Mouse (Mus musculus): ENCODE results near the gene Camk2n1. TPM values are rescaled to one million over a fixed set of nuclear protein-coding genes. Genes with fewer than 3 reads are reported as not detected.

Gene Camk2n1
- total RNA-seq, 1 experiment from 2014 or later = not detected

DNA sequence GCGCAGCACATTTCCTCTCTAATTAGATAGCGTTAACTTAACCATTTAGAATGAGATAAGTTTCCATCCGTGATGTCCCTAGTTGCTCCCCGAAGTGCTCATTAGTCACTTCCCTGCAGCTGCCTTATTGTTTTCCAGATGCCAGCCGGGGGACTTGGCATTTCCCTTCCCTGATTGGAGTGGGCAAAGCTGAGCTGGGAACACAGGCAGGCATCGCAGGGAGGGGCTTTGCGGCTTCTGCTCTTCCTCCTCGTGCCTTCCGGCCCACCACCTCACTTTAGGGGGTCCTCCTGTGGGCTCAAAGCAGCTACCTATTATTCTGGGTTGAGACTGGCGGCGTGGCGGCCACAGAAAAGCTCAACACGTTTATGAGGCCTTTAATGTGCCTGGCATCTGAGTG is 7.1 kb upstream of the Camk2n1 start:
- ATAC-seq (replicated peaks; ENCODE audit: low read depth, poor library complexity, severe bottlenecking) = no peak

DNA sequence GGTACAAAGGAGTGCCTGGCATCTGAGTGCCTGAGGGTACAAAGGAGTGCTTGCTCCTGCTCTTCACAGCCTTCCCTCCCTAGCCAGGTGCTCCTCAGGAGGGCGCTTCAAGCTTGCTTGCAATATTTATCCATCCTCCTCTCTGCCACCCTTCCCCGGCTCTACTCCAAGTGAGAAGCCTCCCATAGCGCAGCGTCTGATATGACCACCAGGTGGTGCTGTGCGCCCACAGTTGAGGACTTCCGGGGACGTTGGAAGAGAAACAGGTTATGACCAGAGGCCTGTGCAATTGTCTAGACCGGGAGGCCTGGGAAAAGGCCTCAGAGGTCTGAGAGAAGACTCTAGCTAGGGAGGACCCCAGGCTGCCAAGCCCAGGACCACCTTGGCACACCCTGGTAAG is 6.7 kb upstream of the Camk2n1 start:
- peak; percentile 94 for ATAC-seq (replicated peaks; ENCODE audit: low read depth, poor library complexity, severe bottlenecking)

DNA sequence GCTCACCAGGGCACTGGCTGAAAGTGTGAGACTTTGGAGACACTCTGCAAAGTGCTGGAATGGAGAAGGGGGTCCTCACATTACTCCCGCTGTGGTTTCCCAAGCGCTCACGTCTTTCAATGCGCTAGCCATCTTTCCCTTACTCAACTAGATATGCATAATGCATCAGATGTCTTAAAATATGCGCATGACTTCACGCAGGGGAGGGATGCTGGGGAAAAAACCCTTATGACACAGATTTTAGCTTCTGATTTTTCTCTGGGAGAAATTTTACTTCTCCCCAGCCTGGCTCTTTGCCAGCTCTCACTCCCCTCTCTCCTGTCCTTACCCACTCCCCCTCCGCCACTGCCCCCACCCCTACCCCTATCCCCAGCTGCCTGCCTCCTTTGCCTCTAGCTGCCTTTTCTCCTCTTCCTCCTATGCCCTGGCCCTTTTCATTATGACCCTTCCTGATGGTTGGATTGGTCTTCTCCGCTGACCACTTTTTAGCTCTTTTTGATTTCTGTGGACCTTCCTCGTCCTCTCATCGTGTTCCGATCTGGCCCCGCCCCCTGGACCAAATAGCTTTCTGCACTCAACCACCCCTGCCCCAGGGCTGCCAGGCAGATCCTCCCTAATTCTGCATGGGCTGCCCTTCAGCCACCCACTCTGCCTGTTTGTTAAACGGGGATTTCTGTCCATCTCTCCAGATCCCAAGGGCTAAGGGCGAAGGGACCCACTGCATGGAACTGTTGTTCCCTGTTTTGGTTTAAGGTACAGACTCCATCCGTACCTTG is 6.1 kb upstream of the Camk2n1 start:
- ATAC-seq (replicated peaks; ENCODE audit: low read depth, poor library complexity, severe bottlenecking) = 0 out of 2 replicates have a peak, but pooled peaks have one; percentile 6

DNA sequence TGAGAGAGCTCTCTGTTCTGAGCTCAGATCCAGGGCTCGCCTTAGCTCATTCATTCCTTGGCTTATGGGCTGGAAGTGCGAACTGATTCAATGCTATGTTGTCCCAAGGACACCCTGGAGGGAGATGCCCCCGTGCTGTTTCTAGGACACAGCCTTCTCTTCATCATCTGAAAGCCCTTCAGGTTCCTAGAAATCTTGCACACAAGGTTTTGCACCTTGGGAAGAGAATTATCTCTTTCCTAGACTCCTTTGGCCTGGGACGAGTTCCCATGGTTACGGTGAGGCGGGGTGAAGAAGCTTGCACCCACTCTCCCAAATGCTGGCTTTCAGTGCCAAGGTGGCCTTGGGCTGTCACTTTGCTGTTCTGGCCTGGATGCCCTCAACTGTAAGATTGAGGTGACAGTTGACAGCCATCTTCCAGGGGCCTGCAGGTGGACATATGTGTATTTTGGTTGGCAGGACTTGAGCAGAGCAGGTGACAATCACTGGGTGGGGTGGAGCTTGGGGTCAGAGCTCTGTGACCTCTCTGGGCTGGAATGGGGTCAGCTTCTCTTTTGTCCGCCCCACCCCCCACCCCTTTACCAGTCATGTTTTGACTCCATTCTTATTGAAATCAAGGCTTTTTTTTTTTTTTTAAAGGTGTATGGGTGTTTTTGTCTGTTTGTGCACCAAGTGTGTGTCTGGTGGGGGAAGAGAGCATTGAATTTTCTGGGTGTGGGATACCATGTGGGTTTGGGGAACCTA is 5.1 kb upstream of the Camk2n1 start:
- no peak for ATAC-seq (replicated peaks; ENCODE audit: low read depth, poor library complexity, severe bottlenecking)

DNA sequence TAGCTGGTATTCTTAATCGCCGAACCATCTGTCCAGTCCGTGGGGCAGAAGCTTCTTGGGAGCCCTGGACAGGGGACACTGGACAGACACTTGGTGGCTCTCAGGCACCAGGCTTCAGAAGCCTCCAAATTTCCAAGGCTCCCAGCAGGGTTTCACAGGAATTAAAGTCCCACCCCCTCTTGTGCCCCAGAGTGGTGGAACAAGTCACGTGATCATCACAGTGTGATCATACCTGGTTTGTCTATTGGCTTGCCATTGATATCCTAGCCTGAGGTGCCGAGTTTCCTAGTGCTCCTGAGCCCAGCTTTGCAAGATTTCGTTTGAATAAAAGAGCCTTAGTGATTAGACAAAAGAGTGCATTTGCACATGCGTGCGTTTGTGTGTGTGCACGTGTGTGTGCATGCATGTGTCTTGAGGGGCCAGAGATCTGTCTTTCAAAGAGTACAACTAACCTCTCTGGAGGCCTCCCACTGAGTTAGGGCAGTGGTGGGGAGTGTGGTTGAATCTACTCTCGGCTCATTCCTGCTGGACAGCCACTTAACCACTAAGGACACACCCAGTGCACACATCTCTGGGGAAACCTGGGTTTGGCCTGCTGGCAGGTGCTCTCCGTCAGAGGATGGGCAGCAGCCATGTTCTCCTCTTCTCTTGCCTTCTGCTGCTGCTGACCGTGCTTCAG is 4.3 kb upstream of the Camk2n1 start:
- ATAC-seq (replicated peaks; ENCODE audit: low read depth, poor library complexity, severe bottlenecking) = no peak

DNA sequence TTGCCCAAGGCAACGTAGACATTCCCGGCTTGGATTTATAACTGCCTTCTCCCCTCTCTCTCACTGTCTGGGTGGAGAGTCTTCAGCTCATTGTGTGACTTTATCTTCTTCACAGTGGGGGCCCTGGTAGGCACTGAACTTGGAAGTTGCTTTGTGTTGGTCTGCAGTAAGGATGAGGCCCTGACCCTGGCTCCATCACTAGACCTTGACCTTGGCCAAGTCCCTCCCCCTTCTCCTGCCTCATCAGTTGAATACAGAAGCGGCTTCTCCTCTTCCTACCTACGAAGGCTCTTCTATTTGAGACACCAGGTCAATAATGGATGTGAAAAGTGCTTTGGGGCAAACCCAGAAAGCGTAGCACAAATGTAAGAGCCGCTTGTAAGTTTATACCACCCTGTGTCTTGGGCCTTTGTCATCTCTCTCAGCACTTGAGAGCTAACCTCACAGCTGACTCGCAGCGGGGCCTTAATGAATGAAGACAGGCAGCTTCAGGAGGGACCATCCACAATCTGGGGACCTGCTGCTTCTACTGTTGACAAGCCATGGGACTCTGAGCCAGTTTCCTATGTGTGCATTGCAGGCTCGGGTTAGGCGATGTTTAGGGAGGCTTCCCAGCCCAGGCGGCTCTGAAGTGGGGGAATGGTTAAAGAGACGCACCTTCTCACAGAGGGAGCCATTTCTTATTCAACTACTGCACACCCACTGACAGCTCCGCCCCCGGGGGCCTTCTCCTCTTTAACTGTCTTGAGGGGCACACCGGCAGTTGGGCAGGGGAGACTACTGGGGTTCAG is 1.6 kb upstream of the Camk2n1 start:
- no peak for ATAC-seq (replicated peaks; ENCODE audit: low read depth, poor library complexity, severe bottlenecking)

DNA sequence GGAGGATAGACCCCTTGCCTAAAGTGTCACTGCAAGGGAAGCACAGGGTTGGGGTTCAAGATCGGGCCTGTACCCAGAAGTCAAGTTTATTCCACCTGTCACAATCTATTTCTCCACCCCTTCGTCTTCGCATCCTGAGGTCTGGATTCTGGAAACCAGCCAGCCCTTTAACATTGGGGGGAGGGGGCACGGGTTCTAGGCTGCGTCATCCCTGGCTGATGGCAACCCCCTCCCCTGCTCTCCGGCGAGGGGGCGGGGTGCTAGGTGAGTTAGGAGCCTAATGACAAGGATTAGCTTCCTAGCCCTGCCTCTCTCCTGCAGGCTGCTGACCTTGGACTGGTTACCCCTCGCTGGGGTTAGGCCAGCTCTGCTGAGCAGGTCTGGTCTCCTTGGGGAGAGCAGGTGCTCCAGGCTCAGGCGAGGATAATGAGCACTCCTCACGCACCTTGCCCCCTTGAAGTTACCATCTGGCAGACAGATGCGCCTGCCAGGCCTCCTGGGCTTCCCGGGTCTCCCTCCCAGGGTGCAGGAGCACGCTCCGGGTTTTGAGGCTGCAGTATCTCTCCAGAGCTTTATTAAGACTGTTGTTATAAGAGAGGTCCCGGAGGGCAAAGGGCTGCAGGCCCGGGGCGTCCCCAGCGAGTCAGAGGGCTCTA is 889 bp upstream of the Camk2n1 start:
- no peak for ATAC-seq (replicated peaks; ENCODE audit: low read depth, poor library complexity, severe bottlenecking)

DNA sequence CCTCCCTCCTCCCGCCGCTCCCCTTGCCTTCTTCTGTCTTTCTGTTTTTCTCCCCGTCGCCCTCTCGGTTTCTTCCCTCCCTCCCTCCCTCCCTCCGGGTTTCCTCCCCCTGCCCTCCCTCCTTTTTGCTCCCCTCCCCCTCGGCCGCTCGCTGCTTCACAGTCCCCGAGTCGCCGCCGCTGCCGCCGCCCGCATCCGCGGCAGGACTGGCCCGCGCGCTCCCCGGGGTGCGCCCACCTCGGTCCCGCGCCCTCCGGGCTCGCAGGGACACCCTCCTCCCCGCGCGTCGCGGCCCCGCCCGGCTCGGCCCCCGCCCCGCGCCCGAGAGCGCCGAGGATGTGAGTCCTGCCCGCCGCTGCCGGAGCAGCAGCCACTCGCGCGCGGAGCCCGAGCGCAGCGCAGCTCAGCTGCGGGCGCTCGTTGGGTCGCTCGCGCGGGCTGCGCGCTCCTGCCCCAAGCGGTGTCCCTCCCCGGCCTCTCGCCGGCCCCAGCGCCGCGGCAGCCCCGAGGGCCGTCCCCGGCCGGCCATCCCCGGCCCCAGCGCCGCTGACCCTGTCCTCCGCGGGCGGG is 542 bp downstream of the Camk2n1 start:
- ATAC-seq (replicated peaks; ENCODE audit: low read depth, poor library complexity, severe bottlenecking) = no peak

DNA sequence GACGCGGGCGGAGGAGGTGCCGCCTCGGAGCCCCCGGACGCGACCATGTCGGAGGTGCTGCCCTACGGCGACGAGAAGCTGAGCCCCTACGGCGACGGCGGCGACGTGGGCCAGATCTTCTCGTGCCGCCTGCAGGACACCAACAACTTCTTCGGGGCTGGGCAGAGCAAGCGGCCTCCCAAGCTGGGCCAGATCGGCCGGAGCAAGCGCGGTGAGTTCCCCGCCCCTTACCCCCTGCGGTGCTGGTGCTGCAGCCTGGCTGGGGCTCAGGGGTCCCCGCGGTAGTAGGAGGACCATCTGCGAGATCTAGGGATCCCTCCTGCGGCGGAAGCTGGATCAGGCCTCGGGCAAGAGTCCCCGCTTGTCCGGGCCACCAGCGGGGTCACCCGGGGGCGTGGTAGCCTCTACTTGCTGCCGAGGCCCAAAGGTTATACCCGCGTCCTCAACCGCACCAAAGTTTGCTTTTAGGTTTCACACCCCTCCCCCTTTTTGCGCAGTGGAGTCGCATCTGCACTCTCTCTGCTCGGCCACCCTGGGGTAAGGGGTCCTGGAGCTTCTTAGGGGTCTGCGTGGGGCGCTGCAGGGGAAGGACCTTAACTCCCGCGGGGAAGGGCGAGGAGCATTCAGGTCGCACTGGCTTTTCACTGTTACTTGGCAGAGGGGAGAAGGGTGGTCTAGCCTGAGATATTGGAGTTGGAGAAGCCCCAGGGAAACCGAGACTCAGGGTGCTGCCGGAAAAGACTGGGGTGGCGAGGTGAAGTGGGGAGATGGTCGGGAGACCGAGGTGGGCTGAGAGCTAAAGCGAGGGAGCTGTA is 1.2 kb downstream of the Camk2n1 start:
- no peak for ATAC-seq (replicated peaks; ENCODE audit: low read depth, poor library complexity, severe bottlenecking)

DNA sequence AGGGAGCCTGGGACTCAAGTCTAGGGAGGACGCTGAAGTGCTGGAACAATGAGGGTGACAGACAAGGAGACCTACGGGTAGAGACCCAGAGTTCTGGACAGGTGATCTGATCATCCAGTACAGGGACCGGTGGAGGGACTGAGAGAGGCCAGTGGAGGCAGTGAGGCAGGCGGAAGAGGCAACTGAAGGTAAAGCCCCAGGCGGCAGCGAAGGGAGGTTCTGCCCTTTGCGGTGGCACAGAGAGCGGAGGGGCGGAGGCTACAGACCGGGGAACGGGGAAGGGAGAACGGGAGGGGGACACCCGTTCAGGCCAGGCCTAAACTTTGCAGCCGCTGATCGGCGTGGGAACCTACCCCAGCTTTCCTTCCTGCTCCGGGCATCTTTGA is 1.8 kb downstream of the Camk2n1 start:
- ATAC-seq (replicated peaks; ENCODE audit: low read depth, poor library complexity, severe bottlenecking) = peak; percentile 53

DNA sequence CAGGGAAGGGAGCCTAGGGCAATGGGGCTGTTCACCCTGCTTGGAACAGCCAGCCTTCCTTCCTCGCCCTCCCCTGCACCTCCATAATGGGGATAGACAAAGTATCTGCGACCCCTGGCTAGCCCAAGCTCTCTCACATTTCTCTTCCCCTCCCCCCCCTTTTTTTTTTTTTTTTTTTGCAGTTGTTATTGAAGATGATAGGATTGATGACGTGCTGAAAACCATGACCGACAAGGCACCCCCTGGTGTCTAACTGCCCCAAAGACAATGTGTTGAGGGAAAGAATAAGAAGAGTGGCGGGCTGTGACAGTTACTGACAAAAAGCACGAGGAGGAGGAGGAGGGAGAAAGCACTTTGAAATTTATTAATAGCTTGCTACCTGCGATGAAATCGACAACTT is 2.4 kb downstream of the Camk2n1 start:
- no peak for ATAC-seq (replicated peaks; ENCODE audit: low read depth, poor library complexity, severe bottlenecking)

DNA sequence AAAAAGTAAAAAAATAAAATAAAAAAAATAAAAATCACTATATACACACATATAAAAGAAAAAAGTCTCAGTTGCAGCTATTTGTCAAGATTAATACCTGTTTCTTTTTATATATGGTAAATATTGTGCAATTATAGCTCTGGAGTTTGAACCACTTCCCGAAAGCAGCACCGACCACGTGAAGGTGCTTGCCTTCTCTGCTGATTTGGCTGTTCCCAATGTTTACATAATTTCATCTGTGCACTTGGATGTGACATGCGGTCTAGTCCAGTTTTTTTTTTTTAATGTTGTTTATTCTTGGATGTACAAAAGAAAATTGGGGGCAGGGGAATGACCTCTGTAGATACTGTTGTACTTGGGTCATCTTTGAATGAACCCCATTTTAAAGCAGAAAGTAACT is 3.0 kb downstream of the Camk2n1 start:
- ATAC-seq (replicated peaks; ENCODE audit: low read depth, poor library complexity, severe bottlenecking) = no peak

DNA sequence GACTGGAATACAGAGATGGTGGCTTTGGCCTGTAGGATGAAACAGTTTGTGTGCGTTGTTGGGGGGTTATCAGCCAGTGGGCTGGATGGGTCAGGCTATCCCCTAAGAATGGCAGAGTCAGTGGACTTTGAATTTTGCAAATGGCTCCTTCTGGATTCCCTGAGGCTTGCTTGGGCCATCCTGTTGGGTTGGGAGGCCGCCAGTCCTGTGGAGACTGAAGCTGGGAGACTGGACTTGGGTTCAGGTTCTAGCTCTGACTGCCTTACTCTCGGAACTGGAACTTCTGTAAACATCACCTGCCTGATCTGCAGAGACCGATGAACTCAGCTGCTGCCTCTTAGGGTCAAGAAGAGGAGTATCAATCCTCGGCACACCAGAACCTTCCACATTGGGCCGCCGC is 4.1 kb downstream of the Camk2n1 start:
- no peak for ATAC-seq (replicated peaks; ENCODE audit: low read depth, poor library complexity, severe bottlenecking)

DNA sequence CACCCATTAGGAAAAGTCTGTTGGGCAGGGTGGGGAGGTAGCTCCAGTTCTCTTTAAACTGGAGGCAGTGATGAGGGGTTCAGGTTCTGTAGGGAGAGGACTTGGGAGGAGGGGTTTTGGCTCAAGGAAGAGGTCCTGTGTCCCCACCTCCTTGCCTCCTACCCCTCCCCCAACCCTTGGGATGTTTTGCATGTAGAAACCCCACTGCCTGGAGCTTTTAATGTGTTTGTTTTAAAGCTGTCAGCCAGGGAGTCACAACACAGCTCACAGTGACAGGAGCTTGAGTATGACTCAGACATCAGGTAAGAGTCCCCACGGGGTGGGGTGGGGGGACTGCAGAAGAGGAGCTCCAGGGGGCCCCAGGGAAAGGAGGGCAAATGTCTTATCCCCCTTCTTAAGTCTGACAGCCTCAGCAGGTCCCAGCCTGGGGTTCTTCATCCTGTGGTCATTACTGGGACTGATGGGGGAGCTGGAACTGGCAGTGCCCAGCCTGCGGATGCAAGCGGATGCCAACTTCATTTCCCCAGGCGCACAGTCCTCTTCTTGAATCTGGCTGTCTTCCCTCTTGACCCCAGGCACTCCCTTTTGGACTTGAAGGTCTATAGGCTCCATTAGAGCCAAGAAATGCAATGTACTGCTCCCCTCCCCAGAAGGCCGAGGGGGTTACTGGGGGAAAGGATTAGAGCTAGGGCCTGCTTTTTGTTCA is 4.8 kb downstream of the Camk2n1 start:
- no peak for ATAC-seq (replicated peaks; ENCODE audit: low read depth, poor library complexity, severe bottlenecking)

DNA sequence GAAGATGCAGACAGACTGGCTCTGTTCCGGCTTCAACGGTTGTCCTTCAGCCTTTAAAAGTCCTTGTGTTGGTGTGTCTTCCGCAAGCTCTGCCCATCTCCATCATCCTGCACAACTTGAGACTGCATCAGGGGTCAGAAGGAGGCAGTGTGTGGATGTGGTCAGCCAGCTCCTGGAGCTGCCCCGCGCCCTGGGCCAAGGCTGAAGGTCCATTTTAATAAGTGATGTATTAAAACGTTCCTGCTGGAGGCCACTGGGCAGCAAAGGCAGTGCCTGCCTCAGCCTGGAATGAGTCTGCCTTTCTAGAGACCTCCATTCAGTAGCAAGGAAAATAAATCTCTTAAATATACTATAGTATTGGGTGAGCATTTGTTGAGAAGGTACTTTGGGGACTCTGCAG is 5.7 kb downstream of the Camk2n1 start:
- ATAC-seq (replicated peaks; ENCODE audit: low read depth, poor library complexity, severe bottlenecking) = no peak

DNA sequence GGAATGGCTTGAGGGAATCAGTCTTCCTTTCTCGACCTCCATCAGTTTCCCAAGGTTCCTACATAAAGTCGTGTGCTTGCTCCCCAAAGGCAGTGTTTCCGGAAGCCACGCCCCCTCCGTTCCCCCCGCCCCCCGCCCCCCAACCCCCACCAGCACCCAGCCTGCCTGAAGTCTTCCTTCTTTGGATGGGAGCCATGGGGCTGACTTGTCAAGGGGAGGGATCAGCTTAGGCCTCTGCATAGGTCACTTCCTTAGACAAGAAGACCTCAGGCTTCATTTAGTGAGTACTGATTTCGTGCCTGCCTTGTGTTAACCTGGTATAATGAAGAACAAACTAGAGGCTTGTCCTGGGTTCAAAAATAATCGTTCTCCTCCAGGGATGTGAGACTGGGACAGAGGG is 6.8 kb downstream of the Camk2n1 start:
- no peak for ATAC-seq (replicated peaks; ENCODE audit: low read depth, poor library complexity, severe bottlenecking)

DNA sequence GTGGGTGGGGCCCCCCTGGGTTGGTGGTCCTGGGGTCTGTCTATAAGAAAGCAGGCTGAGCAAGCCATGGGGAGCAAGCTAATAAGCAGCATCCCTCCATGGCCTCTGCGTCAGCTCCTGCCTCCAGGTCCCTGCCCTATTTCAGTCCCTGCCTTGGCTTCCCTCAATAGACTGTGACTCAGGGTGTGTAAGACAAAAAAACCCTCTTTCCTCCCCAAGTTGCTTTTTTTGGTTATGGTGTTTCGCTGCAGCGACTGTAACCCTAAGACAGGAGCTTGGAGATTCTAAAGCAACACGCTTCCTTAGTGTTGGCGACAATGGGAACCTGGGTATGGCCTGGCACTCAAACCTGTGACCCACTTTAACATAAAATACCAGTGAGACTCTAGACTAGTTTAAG is 7.4 kb downstream of the Camk2n1 start:
- ATAC-seq (replicated peaks; ENCODE audit: low read depth, poor library complexity, severe bottlenecking) = no peak

All from common myeloid progenitor, adult 5-6 weeks (primary cell).